Mouse (Mus musculus) liver, postnatal 0 days (tissue): ENCODE results near the gene Nfatc2.

Experiments used
- CTCF ChIP-seq: sonication (generic); IDR thresholded peaks from 2 replicates; pipeline ENCODE4 v1.5.1; 2016; ENCODE audit warnings: antibody characterized with exemption, low read depth
- EP300 ChIP-seq: IDR thresholded peaks from 2 replicates; pipeline ENCODE4 v1.6.1; 2016; ENCODE audit warnings: antibody characterized with exemption, low read depth, mild to moderate bottlenecking

GRCm38 (mm10) chr2:168514131-168514530, 87.3 kb downstream of the Nfatc2 start:
- TF ChIP-seq CTCF (no peak), EP300 (no peak)
